Mouse (Mus musculus): ENCODE measurements around the gene Strada.

Strada gene

DNA sequence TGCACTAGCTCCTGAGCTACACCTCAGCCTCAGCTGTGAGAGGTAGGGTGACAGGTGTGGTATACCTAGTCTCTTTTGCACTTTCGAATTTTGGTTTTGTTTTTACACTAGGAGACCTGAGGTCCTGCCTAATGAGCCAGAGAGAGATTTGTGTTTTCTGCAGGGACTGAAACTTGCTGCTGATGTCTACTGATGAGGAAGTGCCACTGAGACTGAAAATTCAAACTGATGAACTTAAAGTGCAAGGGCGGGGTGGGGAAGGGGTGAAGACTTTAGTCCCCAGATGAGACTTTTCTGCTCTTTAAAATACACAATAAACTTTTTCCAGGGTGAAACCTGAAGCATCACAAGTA, 21.5 kb downstream of the Strada start:
- no peak for DNase-seq

DNA sequence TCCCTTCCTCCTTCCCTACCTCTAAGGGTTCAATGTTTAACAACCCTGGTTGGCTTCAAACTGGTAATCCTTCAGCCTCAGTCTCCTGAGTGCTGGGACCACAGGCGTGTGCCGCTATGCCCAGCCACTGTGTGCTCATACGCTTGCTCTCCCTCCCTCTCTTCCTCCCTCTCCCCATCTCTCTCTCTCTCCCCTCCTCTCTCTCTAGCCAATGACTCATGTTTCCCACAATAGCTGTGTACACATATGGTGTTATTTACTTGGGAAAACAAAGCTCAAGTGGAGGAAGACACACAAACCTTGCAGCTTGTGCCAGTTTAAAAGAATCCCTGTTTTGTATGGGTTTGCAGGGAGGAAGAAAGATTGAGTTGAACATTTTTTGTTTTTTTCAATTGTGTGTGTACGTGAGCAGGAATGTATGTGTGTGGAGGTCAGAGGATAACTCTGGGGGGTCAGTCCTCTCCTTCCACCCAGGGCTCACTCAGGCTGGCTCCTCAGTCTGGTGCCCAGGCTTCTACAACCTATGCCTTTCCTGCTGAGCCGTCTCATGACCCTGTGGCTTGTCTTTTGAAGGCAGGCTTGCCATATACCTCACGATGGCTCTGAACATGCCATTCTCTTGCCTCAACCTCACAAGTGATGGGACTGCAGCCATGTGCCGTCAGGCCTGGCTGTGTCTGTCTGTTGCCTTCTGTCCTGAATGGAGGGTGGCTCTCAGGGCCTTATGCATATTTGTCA, 22.1 kb downstream of the Strada start:
- no peak for DNase-seq

GRCm38 (mm10) chr11:106178036-106178782, 23.8 kb downstream of the Strada start:
- DNase-seq, result no peak

- DNase-seq, result no peak
Measured at GRCm38 (mm10) chr11:106176372-106176771, 25.6 kb downstream of the Strada start.

- no peak for DNase-seq
Measured at GRCm38 (mm10) chr11:106175081-106175480, 26.9 kb downstream of the Strada start.

- peak; percentile 66 to 73 for DNase-seq
Measured at GRCm38 (mm10) chr11:106174372-106174771, 27.6 kb downstream of the Strada start.

- DNase-seq, result no peak
Measured at GRCm38 (mm10) chr11:106173228-106173627, 28.7 kb downstream of the Strada start.

GRCm38 (mm10) chr11:106170807-106171206, 31.2 kb downstream of the Strada start:
- DNase-seq, result no peak

GRCm38 (mm10) chr11:106167435-106167834, 34.5 kb downstream of the Strada start:
- DNase-seq, result no peak

DNA sequence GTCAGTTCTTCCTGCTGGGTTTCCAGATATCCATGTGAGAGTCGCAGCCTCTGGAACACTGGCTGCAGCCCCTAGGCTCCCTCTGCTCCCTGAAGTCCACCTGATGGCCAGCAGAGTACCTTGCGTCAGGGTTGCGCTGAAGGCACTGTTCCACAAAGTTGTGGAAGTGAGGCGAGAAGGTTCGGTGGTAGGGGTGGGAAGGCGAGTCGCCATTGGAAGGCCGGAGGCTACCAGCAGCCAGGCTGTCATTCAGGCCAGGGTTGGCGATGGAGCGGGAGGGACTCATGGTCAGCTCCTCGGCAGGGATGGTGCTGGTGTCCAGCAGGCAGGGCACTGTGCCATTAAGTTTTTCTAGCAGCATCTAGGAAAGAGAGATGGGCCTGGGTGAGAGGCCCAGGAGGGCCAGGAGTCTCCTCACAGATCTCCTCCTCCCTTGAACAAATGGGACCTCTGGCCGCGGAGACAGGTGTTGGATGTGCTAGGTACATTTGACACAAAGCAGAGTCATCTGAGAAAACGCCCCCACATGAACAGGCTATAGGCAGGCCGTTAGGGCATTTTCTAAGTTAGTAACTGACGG, 37.3 kb downstream of the Strada start:
- no peak for DNase-seq

GRCm38 (mm10) chr11:106163546-106163945, 38.4 kb downstream of the Strada start:
- DNase-seq, result peak; percentile 35 to 36

DNA sequence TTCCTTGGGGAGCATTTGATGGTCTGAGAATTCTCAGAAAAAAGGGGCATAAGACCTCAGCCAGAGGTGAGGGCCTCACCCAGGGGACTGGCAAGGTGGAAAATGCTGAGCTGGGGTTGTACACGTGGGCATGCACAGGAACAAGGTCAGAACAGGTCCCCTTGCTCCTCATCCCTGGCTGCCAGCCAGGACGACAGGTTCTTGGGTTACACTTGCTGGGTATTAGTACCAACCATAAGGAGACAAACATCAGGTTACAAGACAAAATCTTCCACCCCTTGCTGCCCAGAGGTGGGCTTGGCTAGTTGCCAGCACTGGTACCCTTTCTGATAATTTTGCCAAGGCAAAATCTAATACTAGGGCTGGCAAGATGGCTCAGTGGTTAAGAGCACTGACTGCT, 39.7 kb downstream of the Strada start:
- no peak for DNase-seq

DNA sequence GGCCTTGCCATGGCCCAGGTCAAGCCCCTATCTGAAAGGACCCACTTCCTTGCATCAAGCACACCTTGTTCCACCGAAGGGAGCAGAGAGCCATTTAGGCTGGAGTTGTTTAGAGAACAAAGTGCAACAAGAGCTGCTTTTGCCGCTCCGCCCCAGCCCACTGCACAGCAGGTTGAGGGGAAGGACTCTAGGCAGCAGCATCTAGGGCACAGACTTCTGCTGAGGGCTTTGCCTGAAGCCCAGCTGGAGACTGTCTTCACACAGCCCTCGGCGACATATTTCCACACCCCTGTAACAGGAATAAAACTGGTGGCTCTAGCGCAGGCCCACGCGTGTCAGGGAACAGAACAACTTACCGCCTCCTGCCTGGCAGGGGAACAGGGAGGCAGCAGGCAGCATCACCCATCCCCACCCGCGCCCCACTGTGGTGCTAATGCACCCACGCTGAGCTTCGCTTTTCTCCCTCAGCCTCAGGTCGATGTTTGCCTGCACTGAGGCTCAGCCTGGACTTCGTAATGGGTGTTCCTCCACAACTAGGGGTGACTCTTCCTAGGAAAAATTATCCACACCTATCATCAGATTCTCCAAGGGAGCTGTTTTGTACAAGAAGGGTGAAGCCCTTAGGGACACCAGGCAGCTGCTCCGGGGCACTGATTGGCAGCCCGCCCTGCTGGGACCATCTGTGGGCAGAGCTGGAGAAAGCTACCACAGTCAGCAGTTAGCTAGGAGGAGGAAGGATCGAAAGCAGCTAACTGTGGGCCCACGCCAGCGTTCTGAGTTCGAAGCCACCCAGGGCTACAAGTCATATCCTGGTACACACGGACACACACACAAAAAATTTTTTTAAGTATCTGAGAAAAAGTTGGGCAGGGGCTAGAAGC, 40.9 kb downstream of the Strada start, which contains the start of the genes Gm10840 and Limd2:
Gene Gm10840, plus strand, starts transcription at position 10 of the 881 bp plus-strand sequence.
Gene Limd2, minus strand, starts transcription at position 20 of the 881 bp plus-strand sequence.
- no peak for DNase-seq

GRCm38 (mm10) chr11:106159921-106160840, 41.8 kb downstream of the Strada start:
- DNase-seq, result peak; percentile 38 to 62

DNA sequence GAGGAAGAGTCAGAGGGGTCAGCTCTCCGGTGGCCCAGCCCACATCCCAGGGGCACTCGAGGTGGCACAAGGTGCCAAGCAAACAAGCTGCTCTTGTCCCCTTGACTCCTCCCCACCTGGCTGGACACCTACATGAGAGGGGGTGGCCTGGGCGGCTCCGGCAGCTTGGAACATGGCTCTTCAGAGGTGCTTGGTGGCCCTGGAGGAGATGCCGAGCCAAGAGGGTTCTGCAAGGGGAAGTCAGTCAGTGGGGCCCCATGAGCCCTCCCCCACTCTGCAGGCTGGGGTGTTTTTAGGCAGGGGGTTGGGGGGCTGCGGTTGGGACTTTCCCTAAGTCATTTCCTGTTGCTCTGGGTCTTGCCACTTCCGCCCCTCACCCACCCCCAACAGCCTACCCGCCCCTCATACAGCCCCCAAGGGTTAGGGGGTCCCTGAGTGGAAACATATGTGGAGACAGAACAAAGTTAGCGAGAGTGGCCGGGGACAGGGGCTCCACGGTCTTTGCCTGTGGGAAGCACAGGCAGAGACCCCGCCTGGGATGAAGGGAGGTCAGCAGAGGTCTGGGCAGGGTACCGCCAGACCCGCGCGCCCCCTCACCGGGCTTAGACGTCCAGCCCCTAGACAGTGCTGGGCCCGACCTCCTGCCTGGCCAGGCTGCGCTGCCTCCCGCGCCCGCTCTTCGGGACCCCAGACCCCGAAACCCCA, 42.6 kb downstream of the Strada start:
- DNase-seq, result peak; percentile 32 to 36

DNA sequence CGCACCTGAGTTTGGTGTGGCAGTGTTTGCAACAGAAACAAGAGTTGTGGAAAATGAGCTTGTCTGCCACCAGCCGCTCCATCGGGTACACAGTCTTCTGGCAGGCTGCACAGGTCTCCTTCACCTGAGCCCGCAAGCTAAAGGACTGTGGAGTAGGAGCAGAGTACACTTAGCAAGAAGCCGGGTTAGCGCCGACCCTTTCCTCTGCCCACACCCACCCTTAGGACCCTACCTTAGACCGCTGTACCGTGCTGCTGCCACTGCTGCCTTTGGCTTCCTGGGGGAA, 43.1 kb downstream of the Strada start:
- DNase-seq, result no peak

DNA sequence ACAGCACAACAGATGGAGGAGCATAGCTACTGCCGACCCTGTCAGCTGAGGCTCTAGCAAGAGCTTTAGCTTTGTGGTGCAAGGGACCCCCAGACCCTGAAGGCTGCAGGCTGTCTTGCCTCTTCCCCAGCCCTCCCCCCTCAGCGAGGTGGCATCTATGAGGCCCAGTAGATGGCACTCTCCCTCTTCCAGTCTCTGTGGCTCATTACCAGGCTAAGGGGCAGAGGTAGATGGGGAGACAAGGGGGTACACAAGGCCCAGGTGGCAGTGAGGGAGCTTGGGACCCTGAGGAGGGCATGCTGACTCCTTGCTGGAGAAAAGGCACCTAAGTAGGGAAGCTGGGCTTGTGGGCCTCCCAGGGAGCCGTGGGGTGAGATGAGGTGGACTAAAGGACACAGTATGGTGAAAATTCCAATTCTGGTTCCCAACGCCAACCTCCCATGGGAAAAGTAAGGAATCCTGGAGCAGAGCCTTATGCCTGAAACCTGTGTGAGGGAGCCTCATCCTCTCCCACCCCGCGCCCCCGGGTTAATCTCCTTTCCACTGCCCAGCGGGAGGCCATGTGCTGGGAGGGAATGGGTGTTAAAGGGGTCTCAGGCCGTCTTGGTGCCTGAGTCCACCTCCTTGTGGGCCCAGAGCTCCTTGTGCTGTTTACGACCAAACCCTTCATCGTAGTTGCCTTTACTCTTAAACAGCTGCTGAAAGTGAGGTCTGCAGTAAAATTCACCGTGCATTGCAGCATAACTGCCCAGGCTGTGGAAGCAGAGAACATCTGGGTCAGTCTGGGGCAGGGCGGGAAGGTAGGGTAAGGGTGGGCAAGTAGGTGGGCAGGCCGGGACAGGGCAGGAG, 43.7 kb downstream of the Strada start:
- no peak for DNase-seq

DNA sequence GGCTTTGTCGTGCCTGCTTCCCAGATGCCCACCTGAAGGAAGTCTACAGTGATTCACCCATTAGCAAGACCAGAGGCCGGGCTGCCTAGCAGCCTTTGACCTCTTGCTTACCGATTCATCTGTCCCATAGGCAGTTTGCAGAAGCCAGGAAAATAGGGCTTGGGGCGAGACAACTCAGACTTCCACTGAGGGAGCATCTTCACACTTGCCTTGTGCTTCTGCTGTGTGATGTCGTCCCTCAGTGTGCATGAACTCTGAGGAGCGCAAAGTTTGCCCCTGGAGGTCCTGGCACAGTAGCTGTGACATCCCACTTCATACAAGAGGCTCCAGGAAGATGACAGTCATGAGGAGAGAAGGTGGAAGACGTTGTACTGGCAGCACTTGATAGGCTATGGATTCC, 44.8 kb downstream of the Strada start:
- DNase-seq, result no peak

GRCm38 (mm10) chr11:106156257-106156656, 45.7 kb downstream of the Strada start:
- no peak for DNase-seq

DNA sequence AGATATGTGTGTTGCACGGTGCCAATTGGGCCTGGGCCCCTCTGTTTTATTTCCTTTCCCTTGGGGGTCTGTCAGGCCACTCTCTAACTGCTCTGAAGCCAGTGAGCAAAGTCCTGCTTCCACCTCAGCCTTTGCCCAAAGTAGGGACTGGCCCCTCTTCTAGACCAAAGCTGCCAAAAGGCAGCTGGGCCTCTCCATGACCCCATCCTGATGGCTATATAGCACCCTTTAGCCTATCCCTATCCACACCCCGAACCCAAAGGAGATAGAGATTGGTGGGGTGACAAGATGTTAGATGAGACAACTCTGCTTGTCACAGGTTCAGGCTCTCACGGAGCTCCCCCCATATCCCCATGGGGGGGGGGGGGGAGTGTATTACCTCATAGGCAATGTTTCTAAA, 46.2 kb downstream of the Strada start:
- DNase-seq, result no peak

Measured in kidney, adult 8-10 months (tissue).